Mouse (Mus musculus) Patski (cell line): ENCODE measurements around the gene Camk2b. TPM values are rescaled to one million over a fixed set of nuclear protein-coding genes. Genes with fewer than 3 reads are reported as not detected.
A peak's percentile ranks its signal among the peaks of the same experiment; 100 is the strongest.
"Not testable (repeated sequence)": the region's sequence is repeated elsewhere in the genome, so short reads cannot be mapped to it uniquely, and the experiment has no call there.

Experiments used
- ATAC-seq: fragments of 100-300 bp; one replicate; pipeline ENCODE4 v1.8.0; 2021
- CTCF ChIA-PET: fragments of 350-600 bp; sonication (Branson Sonifier 250); formaldehyde crosslinking; loops from one replicate; lab custom pipeline; 2022; ENCODE audit warnings: inconsistent platforms; lab: Charles Lee
- POLR2A ChIA-PET: fragments of 350-600 bp; sonication (Branson Sonifier 250); formaldehyde crosslinking; loops from one replicate; lab custom pipeline; 2022; ENCODE audit warnings: antibody characterized with exemption, inconsistent platforms; lab: Charles Lee
- DNase-seq: peaks from one replicate; pipeline ENCODE4 v3.0.0-alpha.2; 2011; ENCODE audit warnings: low read depth, low spot score
- H3K27me3 ChIP-seq: fragments of 371-371 bp; one replicate; pipeline ENCODE4 v1.5.1; 2021
- CTCF ChIP-seq: fragments of 100-300 bp; IDR thresholded peaks from one replicate; pipeline ENCODE4 v1.5.1; 2021
- in situ Hi-C: fragments of 300-500 bp; cut with MboI; formaldehyde crosslinking; loops from 3 replicates; pipeline ENCODE4 v1.11.1; 2018; ENCODE audit warnings: low pct_unique_long_range_greater_than_20kb, mixed read lengths
- polyA plus RNA-seq: library from polyadenylated mRNA; unstranded; gene quantifications from one replicate; pipeline ENCODE4 v1.2.3, GENCODE M21; 2021

Camk2b gene
- polyA plus RNA-seq, 1 experiment from 2014 or later = 9.6 TPM

DNA sequence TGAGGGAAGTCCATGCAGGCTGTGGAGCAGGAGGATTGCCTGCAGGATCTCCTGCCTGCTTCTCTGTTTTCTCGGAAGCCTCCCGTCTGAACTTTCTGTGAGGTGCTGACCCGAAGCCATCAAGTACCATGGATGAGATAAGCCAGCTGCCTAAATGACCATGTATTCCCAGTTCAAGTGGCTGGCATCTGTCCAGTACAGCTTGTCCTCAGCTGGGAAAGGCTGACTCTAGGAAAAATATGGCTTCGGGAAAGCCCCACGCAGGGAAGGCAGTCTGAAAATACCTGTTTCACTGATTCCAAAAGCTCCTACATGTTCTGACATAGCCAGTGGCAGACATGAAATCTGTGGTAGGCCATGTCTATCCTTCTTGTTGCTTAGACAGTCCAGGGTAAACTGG is 113.7 kb downstream of the Camk2b start:
- in situ Hi-C loops = no loop called here
- TF ChIP-seq CTCF = no peak
- ChIA-PET CTCF (interaction anchor here (0.7 to 2.3 kb wide), 10 partner anchors 10 to 303 kb away, joined by 3 to 8 read pairs (median 4); partner anchors contain the start of gene Urgcp), POLR2A (no interaction called here)
- DNase-seq = no peak
- no peaks in the 10 kb centered on the region for H3K27me3 ChIP-seq
- ATAC-seq = no peak

DNA sequence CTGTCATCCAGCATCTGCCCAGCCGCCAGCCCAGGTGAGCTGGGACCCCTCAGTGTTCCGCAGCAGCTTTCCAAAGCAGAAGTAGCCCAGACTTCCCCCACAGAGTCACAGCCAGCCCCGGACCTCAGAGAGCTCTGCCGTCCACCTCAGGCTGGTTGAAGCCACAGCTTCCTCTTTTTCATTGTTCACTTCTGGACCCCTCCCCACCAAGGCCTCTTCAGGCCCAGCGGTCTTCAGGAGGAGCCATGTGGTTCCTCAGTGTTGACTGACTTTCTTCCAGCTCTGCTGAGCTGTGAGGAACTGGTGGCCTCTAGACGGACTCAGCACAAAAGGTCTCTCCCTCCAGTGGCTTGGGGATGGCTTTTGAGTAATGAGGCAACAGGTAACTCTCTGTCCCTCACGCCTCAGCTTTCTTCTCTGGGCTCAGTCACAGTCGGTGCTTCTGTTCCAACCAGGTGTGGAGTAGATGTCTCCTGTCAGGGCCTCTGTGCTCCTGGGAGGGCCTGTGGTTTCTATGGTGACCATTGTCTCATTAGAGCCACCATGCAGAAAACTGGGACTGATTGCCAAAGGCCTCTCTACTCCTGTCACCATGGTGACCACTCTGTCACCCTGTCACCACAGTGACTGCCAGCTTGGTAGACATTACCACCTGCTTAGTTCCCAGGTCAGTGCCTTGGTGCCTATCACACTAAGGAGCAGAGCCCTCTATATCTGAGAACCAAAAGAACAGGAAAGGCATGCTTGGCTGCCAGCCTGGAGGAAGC is 116.4 kb downstream of the Camk2b start, which contains the start of gene Gck:
TSS of gene Gck (minus strand) at position 496 of the 767 bp plus-strand sequence.
- POLR2A ChIA-PET = interaction anchor here (0.5 kb wide), 1 partner anchor 798 kb away, joined by 4 read pairs; no protein-coding TSS in a partner anchor
- TF ChIP-seq CTCF = no peak
- DNase-seq (no peak), ATAC-seq (no peak)
- CTCF ChIA-PET = no interaction called here
- in situ Hi-C loops = no loop called here
- H3K27me3 ChIP-seq = no peaks in the 10 kb centered on the region

DNA sequence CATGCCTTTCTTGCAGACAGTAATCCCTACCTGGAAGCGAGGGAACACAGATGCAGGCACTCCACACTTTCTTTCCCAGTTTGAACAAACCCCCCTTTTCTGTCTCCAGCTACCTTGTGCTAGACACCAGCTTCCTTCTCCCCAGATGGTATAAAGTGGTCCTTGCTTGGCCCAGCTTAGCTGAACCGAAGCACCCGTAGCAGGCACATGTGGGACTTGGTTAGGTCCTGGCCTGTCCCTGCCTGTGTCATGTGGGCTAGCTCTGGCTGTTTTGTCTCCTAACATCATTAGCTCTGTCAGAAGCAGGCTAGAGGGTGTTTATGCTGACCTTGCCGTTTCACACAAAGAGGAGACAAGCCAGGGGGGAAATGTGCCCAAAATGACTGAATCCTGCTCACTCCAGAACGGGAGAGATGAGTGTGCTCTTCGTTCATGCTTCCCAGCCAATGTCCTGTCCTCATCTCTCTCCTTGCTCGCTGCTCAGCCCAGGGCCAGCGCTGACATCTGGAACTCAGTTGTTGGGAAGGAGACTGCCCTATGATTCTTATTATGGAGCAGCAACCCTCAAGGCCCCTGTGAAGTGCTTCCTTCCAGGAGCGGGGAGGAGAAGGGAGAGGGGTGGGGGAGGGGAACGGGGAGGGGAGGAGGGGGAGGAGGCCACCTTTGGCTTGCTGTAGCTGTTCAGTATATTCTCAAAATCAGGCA is 117.5 kb downstream of the Camk2b start:
- ChIA-PET CTCF (no interaction called here), POLR2A (interaction anchor here (0.5 kb wide), 1 partner anchor 797 kb away, joined by 4 read pairs; no protein-coding TSS in a partner anchor)
- ATAC-seq (no peak), DNase-seq (no peak)
- TF ChIP-seq CTCF = no peak
- no peaks in the 10 kb centered on the region for H3K27me3 ChIP-seq
- in situ Hi-C loops = no loop called here

DNA sequence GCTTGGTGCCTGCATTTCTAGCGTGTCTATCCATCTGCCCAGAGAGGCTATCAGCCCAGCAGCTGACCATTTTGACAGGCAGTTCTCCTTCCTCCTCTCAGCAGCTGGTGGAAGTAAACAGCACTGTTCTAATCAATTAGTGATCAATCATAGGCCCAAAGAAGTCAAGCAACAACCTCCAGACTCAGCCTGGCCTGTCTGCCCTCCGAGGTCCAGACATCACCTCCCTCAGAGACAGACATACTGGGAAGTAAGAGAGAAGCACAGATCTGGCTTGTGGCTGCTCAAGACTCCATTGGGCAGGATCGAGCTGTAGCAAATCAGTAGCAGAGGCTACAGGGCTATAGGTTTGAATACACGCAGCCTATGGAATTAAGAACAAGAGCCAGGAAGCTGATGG is 118.4 kb downstream of the Camk2b start:
- POLR2A ChIA-PET = no interaction called here
- no peak for TF ChIP-seq CTCF
- DNase-seq (no peak), ATAC-seq (no peak)
- no peaks in the 10 kb centered on the region for H3K27me3 ChIP-seq
- CTCF ChIA-PET = interaction anchor here (1.7 kb wide), 1 partner anchor 111 kb away, joined by 5 read pairs; no protein-coding TSS in a partner anchor
- in situ Hi-C loops = no loop called here

DNA sequence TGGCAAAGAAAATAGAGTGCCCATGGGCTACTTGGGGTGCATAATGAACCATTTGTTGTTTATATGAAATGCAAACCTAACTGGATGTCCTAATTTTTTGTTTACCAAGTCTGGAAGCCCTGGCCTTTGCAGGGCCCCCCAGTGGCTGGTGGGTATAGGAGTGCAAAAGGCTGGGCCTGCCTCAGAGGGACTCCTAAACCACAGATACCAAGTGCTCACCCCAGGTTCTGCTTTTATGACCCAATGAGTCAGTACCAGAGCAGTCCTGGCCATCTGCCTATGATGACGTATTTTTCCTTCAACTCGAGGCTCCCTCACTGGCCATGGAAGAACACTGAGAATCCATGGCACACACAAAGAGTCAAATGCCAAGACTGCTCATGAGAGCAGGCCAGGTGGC is 121.1 kb downstream of the Camk2b start:
- DNase-seq (no peak), ATAC-seq (peak; percentile 23)
- in situ Hi-C loops = no loop called here
- TF ChIP-seq CTCF = peak; percentile 49
- POLR2A ChIA-PET = no interaction called here
- no peaks in the 10 kb centered on the region for H3K27me3 ChIP-seq
- CTCF ChIA-PET = no interaction called here

DNA sequence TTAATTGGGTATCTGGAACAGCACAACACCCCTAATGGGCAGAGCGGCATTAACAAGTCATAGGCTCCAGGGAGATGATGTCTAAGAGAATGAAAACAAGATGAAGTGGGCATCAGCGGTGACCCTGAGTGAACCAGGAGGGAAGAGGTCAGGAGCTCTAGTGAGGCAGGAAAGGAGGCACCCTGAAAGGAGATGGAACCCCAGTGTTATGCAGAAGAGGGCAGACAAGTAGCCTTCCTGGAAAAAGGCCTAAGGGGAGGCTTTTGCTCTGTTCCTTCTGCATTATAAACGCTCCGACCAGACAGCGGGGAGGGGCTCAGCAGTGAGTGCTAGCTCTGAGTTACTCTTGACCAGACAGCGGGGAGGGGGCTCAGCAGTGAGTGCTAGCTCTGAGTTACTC is 123.2 kb downstream of the Camk2b start:
- in situ Hi-C loops = no loop called here
- ChIA-PET CTCF (interaction anchor here (1.0 kb wide), 1 partner anchor 10 kb away, joined by 3 read pairs; no protein-coding TSS in a partner anchor), POLR2A (no interaction called here)
- ATAC-seq (no peak), DNase-seq (no peak)
- H3K27me3 ChIP-seq = no peaks in the 10 kb centered on the region
- no peak for TF ChIP-seq CTCF

DNA sequence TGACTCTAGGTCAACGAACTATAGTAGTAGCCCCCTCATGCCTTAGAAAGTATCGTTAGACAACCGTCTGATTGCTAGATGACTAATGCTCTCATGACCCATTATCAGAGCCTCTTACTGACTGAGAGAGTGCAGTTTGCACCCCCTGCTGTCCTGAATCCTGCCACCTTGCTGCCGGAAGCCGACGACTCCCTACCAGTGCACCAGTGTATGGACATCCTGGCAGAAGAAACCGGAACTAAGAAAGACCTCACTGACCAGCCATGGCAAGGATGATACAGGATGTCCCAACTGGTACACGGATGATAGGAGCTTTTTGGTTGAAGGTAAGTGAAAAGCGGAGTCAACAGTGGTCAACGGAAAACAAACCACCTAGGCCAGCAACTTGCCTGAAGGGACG is 131.6 kb downstream of the Camk2b start:
- CTCF ChIA-PET, POLR2A ChIA-PET, H3K27me3 ChIP-seq, DNase-seq, ATAC-seq, in situ Hi-C loops: not testable (repeated sequence)

DNA sequence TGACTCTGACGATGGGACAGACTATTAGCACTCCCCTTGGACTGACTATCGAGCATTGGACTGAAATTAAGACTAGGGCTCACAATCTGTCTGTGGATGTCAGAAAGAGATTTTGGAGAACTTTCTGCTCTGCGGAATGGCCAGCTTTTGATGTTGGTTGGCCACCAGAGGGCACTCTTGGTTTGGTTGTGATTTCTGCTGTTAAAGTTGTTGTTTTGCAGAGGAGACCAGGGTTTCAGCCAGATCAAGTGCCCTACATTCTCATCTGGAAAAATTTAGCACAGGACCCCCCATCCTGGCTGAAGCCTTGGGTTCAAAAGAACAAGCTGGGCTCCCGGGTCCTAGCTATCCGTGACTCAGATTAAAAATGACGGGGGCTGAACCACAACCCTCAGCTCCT is 134.2 kb downstream of the Camk2b start:
- CTCF ChIA-PET = interaction anchor here (1.5 to 1.8 kb wide), 2 partner anchors 11 to 21 kb away, joined by 4 read pairs; no protein-coding TSS in a partner anchor
- POLR2A ChIA-PET, H3K27me3 ChIP-seq, in situ Hi-C loops, DNase-seq, ATAC-seq: not testable (repeated sequence)

DNA sequence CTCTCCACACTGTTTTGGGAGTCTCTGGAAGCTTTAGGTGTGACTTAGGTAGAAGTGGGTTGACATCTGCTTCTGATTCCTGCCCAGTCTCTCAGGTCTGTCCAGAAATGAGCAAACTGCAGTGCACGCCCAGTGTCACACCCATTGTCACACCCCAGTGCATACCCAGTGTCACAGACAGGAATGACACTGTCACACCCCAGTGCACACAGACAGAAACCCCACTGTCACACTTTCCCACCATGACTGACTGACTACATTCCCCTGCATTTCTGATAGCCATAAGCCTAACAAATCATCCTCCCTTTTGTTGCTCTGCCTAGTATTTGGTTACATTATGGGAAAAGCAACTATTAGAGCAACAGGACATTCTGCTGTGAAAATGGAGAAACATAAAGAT is 135.6 kb downstream of the Camk2b start:
- in situ Hi-C loops = no loop called here
- H3K27me3 ChIP-seq = no peaks in the 10 kb centered on the region
- DNase-seq (no peak), ATAC-seq (no peak)
- no peak for TF ChIP-seq CTCF
- CTCF ChIA-PET = interaction anchor here (1.5 kb wide), 1 partner anchor 10 kb away, joined by 4 read pairs; no protein-coding TSS in a partner anchor
- POLR2A ChIA-PET = no interaction called here

DNA sequence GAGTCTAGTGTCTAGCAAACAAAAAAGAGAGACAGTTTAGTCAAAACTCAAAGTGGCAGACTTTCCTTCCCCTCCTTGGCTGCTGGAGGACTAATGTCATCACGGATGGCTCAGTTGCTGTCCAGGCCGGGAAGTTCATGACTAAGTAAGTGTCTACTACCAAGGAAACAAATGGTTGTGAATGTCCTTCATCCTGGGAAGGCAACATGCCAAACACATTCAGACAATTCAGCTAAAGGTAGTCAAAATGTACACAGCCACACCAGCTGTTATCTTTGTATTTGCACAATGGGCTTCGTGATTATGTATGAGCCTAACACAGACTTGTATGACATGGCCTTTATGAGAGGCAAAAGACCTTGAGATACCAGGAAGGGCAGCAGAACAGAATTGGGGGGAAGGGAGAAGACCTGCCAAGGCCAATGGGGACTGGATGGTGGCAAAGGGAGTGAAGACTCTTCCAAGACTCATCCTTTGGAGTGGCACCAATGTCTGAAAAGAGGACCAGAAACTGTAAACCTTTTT is 139.4 kb downstream of the Camk2b start:
- ChIA-PET POLR2A (no interaction called here), CTCF (no interaction called here)
- no peak for ATAC-seq
- TF ChIP-seq CTCF = no peak
- peaks cover 9% of the 10 kb centered on the region for H3K27me3 ChIP-seq
- DNase-seq = no peak
- in situ Hi-C loops = no loop called here
